Mouse (Mus musculus): ENCODE results near the gene Slc52a3. TPM values are rescaled to one million over a fixed set of nuclear protein-coding genes. Genes with fewer than 3 reads are reported as not detected.
"Not testable (repeated sequence)": the region's sequence is repeated elsewhere in the genome, so short reads cannot be mapped to it uniquely, and the experiment has no call there.

The Slc52a3 gene
- total RNA-seq, 2 experiments from 2014 or later, result 1.3 to 1.4 TPM

DNA sequence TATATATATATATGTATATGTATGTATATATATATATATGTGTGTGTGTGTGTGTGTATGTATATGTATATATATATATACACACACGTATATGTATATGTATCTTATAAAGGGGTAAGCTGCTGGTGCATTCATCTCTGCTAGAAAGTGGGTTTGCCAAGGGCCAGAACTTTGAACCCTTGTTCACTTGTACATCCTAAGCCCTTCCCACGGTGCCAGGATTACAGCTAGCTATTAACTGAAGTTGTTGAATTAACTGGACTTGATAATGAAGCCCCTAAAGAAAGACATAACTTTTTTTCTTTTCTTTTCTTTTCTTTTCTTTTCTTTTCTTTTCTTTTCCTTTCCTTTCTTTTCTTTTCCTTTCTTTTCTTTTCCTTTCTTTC, 872 bp downstream of the Slc52a3 start:
- DNase-seq; intact Hi-C loops (cut with DNase I; ENCODE audit: low total_unique reads): not testable (repeated sequence)

DNA sequence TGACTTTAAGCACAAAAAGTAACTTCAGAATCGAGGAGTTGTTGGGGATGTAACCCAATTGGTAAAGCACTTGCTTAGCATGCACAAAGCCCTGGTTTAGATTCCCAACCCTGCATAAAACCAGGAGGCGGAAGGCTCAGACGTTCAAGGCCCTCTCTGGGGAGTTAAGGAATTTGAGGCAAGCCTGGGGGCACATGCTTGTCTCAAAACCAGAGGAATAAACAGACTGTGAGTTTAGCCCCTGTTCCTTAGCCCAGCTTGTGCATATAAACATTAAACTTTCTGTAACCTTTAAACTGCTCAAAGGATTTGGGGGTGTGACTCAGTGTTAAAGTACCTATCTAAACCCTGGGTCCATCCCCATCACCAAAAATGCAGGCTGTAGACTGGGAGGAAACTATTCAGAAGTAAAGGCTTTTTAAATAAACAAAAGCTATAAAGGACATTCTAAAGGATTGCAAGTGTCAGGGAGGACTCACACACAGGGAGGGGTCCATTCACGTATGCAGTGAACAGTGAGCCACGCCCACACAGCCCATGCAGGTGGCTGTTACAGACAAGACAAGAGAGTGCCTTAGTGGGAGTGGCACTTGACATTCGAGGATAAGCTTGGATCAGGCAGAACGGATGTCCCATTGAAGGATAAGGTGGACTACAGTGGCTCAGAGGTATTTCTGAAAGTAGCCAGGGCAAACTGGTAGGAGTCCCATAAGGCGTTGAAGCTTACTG, 1.6 kb downstream of the Slc52a3 start:
- intact Hi-C loops (cut with DNase I; ENCODE audit: low total_unique reads), result no loop called here
- no peak for DNase-seq

DNA sequence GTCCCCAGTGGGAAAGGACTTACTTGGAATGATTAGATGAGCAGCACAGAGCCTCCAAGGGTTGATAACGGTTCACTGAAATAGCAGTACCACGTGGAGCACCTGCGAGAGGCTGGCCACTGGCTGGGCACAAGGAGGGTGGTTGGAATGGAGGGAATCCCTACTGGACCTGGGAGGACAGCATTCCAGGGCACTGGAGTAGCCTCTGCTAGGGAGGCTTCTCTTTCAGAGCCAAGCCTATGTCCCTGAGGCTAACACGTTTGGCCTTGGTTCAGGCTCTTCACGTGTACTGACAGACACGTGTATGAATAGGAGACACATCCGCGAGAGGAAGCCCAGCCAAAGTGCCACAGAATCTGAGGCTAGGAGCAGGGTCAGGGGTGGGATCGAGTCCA, 2.2 kb downstream of the Slc52a3 start:
- no peak for DNase-seq
- intact Hi-C loops (cut with DNase I; ENCODE audit: low total_unique reads), result no loop called here

DNA sequence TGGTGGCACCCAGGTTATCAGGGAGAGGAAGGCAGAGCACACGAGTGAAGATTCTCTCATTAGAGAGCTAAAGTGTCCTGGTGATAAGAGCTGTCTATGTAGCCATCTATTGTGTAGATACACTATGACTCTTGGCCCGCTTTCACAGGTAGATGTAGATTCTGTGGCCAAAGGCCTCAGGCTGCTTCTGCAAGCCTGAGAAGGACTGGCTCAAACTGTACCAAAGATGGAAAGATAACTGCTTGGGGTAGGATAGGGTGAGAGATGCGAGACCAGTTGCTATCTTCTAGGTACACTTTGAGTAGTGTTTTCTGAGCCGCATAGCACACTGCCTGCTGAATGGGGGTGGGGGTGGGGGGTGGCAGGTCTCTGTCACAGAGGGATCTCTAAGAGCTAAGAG, 2.6 kb downstream of the Slc52a3 start:
- DNase-seq, result no peak
- intact Hi-C loops (cut with DNase I; ENCODE audit: low total_unique reads), result no loop called here

DNA sequence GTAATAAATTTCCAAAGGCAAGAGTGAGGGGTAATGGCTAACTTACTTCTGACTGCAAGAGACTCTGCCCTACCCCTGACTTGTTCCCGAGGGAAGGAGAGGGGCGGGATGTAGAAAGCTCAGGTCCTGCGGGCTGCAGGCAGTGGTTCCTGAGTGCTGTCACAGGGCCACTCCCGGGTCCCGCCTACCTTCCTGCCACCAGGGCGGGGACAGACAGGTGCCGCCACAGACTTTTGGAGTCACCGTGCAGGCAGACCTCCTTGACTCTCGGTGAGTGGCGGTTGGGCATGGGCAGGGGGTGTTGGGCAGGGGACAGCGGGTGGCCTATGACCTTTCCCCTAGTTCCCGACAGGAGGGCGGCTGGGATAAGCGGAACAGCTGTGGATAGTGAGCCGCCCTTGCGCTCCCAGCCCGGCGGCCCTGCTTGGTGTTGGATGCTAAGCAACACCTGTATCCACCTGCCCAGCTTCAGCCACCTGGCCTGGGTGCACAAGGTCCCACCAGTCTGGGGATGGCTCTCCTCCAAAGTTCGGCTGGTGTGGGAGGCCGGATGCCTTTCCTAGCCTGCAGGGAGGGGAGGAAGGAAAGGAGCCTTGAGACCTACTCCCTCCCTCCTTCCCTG, 3.5 kb downstream of the Slc52a3 start:
- intact Hi-C loops (cut with DNase I; ENCODE audit: low total_unique reads), result no loop called here
- DNase-seq, result no peak

DNA sequence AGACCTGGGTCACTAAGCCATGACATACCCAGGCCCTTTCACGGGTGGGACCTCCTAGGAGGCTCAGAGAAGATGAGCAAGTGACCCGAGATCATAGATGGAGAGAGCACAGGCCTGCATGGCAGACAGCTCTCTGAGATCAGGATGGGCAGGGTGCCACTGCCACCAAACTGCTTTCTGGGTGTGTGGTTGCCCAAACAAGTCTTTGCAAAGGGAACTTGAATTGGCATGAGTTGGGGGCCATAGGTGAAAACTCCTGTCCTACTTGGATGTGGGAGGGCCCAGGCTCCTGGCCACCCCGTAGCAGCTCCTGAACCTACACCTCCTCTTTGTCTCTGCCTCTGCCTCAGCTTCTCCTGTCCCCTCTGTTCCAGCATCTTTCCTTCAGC, 4.0 kb downstream of the Slc52a3 start:
- no peak for DNase-seq
- intact Hi-C loops (cut with DNase I; ENCODE audit: low total_unique reads), result no loop called here

DNA sequence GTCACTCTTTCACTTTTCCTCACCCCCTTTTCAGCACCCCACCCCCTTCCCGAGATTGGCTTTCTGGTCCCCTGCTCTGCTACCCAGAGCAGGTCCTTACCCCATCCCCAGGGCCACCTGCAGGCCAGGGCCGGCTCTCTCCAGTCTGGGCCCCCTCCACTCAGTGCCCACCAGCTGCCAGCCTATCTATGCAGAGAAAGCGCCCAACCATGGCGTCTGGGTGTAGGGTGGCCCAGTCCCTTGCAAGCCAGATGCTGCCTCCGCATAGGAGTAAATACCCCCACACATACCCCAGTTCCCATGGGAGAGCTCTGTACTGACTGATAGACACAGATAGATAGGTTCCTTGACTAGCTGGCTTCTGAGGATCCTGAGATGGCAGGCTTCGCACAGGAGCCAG, 4.4 kb downstream of the Slc52a3 start:
- DNase-seq, result no peak
- intact Hi-C loops (cut with DNase I; ENCODE audit: low total_unique reads), result no loop called here

DNA sequence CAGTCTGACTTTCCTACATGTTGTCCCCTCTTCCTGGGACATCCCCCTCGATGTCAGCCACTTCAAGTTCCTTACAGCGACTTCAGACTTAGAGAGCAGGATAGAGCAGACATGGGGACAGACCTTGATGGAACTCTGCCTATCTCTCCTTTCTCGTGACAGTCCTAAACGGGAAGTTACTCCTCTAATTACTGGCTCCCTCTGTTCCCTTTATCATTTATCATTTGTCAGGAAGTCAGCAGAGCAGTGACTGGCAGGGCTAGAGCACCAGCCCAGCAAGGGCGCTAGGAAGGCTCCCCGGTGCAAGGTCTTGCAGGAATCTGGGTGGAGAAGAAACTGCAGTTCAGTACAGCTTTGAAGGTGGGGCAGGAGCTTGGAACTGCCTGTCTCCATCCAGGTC, 6.2 kb downstream of the Slc52a3 start:
- intact Hi-C loops (cut with DNase I; ENCODE audit: low total_unique reads), result no loop called here
- no peak for DNase-seq

DNA sequence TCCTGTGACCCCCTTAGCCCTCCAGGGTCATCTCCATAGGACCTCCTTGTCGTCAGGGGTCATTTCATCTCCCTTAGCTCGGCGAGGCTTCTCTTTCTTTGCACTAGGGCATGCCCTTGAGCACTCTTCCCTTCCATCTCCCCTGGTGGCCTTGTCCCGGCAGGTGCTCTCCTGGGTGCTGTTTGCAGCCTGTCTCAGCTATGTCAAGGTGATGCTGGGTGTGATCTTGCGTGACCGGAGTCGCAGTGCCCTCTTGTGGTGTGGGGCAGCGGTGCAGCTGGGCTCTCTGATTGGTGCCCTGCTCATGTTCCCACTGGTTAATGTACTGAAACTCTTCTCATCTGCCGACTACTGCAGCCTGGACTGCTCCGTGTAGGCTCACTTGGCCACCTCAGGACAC, 11.5 kb downstream of the Slc52a3 start:
- DNase-seq, result no peak

DNA sequence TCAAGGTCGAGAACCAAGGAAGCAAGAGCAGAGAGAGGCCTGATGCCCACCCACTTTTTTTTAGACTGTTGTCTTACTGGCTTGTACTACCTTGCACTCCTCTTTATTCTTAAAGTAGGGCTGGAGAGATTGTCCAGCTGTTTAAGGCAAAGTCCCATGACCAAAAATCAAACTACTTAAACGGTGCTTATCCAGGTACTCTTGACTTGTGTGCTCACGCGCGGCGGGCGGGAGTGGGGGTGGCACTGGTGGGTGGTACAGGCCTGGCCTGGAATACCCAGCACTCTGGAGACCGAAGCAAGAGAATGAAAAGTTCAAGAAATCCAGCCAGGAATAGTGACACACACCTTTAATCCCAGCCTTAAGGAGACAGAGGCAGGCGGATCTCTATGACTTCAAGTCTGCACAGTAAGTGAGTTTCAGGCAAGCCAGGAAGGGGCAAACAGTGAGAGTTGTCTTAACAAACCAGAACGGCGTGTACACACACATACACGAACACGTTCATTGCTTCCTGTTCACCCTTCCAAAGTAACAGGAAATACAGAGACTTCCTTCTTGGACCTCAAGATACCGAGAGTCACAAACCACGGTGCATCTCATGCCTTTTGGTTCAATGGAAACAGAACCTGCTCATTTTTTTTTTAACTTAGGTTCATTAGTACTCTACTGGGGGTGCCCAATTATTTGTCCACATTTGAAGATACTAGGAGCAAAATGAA, 12.9 kb downstream of the Slc52a3 start:
- intact Hi-C loops (cut with DNase I; ENCODE audit: low total_unique reads), result no loop called here
- no peak for DNase-seq

More for the DNA sequence above, 11.5 kb downstream of the Slc52a3 start:
- intact Hi-C loops (cut with DNase I; ENCODE audit: low total_unique reads), result no loop called here

DNA sequence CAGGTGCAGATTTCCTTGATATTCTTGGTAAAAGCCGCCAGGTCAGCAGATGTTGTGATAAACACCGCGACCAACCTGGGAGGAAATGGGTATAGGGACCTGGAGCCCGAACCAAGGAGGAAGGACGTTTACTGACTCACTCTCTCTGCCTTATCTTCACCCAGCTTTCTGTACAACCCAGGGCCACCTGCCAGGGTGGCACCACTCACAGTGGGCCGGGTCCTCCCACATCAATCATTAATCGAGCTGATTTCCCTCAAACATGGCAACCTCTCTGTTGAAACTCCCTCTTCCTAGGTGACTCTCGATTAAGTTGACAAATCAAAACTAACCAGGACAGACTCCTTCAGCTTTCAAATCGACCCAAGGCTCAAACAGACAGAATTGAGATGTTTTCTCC, 13.9 kb downstream of the Slc52a3 start:
- DNase-seq, result no peak
- intact Hi-C loops (cut with DNase I; ENCODE audit: low total_unique reads), result no loop called here

DNA sequence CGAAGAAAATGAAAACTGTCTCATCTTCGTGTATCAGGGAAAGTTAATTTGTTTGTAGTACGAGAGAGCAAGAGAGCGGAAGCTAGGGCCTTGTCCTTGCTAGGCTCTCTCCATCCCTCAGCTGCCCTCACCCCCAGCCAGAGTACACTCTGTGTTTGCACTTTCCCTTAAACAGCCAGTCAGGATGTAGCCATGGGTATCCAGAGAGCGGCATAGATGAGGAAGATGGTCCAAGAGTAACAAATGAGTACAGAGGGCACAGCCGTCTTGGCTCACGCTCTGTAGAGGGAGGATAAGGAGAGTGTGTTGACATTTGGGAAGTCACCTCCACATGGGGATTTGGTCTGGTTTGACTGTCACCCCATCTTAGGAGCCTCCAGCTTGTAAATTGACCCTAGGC, 14.3 kb downstream of the Slc52a3 start:
- DNase-seq, result no peak
- intact Hi-C loops (cut with DNase I; ENCODE audit: low total_unique reads), result no loop called here

DNA sequence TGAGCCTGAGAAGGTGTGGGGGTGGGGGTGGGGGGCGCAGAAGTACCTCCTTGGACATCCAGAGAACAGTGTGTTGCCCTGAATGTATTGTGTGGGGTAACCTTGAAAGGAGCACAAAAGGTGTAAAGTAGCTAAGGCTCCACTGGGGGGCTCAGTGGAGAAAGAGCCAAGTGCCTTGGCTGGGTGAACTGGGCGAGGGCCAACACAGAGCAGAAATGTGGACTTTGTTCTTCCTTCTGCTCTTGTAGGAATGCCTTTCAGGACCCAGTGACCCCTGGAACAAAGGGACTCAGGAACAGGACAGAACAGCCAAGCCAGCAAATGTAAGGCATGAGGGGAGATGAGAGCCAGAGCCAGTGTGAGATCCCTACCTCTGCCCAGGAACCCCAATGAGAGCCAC, 15.4 kb downstream of the Slc52a3 start:
- DNase-seq, result no peak

DNA sequence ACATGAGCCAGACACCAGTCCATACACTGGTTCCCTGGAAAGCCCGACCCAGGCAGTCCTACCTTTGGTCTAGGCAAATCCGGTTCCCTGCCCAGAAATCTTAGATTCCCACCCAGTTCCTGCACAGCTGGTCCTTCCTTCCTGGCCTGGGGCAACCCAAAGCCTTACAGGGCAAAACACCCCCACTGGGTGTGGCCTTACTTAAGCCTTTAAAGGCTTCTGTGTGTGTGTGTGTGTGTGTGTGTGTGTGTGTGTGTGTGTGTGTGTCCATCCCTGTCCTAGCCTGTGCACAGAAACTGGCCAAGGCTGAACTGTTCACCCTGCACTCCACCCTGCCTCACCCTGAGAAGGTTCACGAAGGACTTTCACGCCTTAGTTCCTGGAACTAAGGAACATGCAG, 15.9 kb downstream of the Slc52a3 start:
- no peak for DNase-seq
- intact Hi-C loops (cut with DNase I; ENCODE audit: low total_unique reads), result no loop called here

More for the DNA sequence above, 15.4 kb downstream of the Slc52a3 start:
- intact Hi-C loops (cut with DNase I; ENCODE audit: low total_unique reads), result no loop called here

DNA sequence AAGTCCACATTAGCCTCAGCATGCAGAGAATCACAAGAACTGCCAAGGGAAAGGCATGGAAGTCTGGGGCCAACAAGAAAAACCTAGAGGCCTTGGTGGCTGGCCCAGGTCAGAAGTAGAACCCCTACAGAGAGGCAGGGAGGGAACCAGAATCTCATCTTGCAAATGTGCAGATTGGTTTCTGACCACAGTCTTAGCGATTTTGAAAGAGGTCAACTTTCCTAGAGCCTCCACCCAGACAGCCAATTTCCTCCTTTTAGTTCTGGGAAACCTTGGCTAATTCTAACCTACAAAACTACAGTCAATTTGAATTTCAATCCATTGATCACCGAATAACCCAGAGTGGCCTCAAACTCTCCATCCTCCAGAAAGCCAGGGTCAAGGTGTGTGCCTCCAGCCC, 16.4 kb downstream of the Slc52a3 start:
- no peak for DNase-seq
- intact Hi-C loops (cut with DNase I; ENCODE audit: low total_unique reads), result no loop called here

DNA sequence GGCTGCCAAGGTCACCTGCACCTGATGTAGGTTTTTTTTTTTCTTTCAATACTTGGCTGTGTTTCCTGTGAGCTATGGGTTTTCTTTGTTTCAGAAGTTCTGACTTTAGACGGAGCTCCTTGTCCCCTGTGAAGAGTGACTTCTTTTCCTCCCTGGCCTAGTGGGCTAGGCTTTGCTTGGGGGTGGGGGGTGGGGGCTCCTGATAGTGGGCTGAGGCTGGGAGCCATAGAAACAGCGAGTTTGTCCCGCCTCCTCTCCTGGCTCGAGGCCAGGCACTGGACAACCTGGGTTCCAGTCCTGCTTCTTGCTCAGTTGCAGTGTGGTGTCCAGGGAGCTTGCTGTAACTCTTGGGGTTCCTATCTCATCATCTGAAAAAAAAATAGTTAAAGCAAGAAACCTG, 19.7 kb downstream of the Slc52a3 start:
- intact Hi-C loops (cut with DNase I; ENCODE audit: low total_unique reads), result no loop called here
- DNase-seq, result no peak

DNA sequence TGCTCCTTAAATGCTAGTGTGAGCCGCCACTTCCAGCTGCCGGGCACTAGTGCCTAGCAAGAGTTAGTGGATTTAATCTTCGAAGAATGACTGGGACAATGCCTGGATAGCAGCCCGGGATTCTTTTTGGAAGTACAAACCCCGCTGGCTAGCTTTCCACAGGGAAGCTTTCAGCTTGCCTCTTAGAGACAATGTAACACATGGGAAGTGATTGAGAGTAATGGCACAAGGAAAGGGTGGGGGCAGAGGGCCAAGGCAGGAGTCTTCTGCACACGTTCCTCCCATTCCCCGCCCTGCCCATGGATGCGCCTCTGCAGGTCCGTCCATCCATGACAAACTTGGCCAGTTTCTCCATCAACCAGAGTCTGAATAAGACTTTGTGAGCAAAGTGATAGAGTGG, 20.4 kb downstream of the Slc52a3 start:
- intact Hi-C loops (cut with DNase I; ENCODE audit: low total_unique reads), result no loop called here
- no peak for DNase-seq

DNA sequence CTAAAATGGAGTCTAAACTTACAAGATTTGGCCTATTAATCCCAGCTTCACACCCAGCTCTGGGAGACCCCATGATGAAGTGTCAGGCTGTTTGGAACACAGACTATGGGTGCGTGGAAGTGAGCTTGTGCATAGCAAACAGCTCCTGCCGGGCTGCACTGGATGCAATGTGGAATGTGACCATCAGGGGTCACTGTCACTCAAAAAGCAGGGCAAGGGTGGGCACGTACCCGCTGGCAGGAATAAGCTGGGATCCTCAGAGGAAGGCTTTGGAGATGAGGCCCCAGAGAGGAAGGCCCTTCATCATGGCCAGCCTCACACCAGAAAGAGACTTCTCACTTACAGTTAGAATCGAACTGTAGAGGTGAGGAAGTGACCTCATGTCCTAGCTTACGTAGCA, 23.9 kb downstream of the Slc52a3 start:
- no peak for DNase-seq
- intact Hi-C loops (cut with DNase I; ENCODE audit: low total_unique reads), result no loop called here

DNA sequence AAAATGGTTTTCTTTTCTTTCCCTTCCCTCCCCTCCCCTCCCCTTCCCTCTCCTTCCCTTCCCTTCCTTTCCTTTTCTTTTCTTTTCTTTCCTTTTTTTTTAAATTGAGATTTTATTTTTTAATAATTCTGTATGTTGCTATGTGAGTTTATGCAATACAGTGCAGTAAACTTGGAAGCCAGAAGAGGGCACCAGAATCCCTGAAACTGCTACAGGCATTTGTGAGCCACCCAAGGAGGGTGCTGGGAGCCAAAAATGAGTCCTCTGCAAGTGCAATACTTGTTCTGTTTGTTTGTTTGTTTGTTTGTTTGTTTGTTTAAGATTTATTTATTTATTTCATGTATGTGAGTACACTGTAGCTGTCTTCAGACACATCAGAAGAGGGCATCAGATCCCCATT, 25.7 kb downstream of the Slc52a3 start:
- DNase-seq, result no peak
- intact Hi-C loops (cut with DNase I; ENCODE audit: low total_unique reads), result no loop called here

DNA sequence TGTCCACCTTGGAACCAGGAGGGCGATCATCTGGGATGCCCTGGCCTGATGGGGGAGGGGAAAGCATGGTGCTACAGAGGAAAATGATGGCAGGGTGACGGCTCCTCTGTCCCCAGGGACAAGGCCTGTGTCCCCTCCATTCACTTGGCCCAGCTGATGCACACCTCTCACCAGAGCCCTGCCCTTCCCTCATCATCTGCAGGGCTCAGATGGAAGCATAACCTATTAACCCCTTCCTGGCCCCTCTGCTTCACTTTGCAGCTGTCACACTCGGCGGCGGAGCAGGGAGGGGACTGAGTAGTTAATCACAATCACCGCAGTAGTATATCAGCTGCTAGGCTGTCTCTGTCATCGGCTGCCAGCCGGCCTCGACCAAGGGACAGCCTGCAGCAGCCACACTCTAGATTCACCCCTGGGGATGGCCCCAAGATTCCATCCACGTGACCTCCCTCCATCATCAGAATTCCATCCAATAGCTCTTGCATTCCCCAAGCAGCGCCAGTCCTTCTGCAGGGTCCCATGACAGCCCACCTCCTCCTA, 28.6 kb downstream of the Slc52a3 start:
- intact Hi-C loops (cut with DNase I; ENCODE audit: low total_unique reads), result loop anchor here (5.0 kb wide), 2 partner anchors 62 to 172 kb away; no protein-coding TSS in a partner anchor
- DNase-seq, result no peak
